Mouse (Mus musculus) left cerebral cortex, postnatal 4 days (tissue): ENCODE measurements around the gene Golga2. TPM values are rescaled to one million over a fixed set of nuclear protein-coding genes. Genes with fewer than 3 reads are reported as not detected.

Experiments used
- DNase-seq: peaks from one replicate; pipeline ENCODE4 v3.0.0-alpha.2; 2022
- intact Hi-C: fragments of 180-260 bp; cut with DNase I; formaldehyde crosslinking; loops from one replicate; pipeline ENCODE4 v1.15.1; 2025
- total RNA-seq, 2 experiments: library from RNA; stranded (reverse); gene quantifications; 2 replicates each; pipeline ENCODE4 v1.2.3; 2021

Golga2 gene
- total RNA-seq: 10 to 100 TPM; 75.6 to 81.7 TPM

- intact Hi-C loops: no loop called here
- DNase-seq: no peak
Observed at GRCm38 (mm10) chr2:32287334-32287840, at the start of gene Golga2. Gene Golga2, plus strand, starts transcription at chr2:32287384.

- no peak for DNase-seq
- intact Hi-C loops: no loop called here
Observed at GRCm38 (mm10) chr2:32237571-32237970, 49.6 kb upstream of the Golga2 start.

DNA sequence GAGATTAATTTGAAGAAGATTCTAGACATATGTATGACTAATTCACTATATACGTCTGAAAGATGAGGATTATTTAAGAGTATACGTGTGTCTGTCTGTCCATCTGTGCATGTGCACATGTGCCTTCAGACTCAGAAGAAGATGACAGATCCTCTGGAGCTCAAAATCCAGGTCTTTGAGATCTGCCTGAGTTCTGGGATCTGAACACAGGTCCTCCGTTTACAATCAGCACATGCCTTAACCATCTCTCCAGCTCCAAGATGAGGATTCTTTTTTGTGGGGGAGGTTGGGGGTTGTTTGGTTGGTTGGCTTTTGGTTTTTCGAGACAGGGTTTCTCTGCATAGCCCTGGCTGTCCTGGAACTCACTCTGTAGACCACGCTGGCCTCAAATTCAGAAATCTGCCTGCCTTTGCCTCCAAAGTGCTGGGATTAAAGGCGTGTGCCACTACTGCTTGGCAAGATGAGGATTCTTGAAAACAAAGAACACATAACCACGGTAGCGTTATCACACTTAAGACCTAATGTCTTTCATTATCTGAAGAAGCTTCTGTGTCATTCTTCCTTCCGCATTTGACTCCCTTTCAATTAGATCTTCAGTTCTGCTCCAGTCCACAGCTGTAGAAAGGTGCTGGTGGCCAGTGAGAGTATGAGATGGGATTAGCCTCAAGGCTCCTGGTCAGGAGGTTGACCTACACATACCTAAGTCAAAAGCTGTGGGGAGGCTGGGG, 48.3 kb upstream of the Golga2 start:
- intact Hi-C loops: no loop called here
- DNase-seq: no peak

GRCm38 (mm10) chr2:32240591-32240990, 46.6 kb upstream of the Golga2 start:
- DNase-seq: no peak
- intact Hi-C loops: no loop called here

DNA sequence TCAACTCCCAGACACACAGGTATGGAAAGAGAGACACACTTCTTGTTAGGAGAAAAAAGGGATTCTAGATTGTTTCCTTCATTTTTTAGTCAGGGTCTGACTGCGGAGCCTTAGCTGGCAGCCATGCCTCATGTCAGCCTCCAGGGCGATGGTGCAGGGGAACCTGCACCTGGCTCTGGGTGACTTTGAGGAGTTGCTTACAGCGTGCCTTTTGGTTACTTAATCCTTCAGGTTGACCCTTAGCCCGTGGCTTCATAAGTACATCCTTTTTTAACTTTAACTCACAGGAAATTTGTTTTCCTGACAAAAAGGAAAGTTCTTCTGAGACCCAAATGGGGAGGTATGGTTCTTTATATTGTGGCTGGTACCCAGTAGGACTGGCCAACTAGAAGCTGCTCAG, 44.2 kb upstream of the Golga2 start:
- no peak for DNase-seq
- intact Hi-C loops: no loop called here

GRCm38 (mm10) chr2:32246741-32247140, 40.4 kb upstream of the Golga2 start:
- intact Hi-C loops: no loop called here

GRCm38 (mm10) chr2:32248377-32249361, 38.5 kb upstream of the Golga2 start:
- no peak for DNase-seq
- intact Hi-C loops: no loop called here

More at GRCm38 (mm10) chr2:32246741-32247140, 40.4 kb upstream of the Golga2 start:
- DNase-seq: no peak

GRCm38 (mm10) chr2:32251791-32252527, 35.2 kb upstream of the Golga2 start:
- no peak for DNase-seq
- intact Hi-C loops: no loop called here

GRCm38 (mm10) chr2:32252658-32253057, 34.5 kb upstream of the Golga2 start:
- intact Hi-C loops: no loop called here
- DNase-seq: no peak

DNA sequence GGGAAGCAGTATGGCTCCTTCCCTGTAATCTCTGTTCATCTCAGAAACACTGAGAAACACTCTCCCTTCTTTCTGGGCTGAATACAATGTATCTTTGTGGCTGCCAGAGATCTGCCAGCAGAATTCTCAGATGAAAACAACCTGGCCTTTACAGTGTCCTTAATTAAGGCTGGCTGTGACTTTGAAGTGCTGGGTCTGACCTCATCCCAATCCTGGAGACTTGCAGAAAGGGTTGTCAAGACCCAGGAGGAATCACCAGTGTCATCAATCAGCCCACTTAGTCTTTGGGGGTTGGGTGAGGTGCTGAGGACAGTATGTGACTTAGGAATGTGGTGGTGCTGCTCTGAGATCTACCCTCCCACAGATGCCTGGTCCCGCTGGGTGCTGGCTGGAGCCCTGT, 33.8 kb upstream of the Golga2 start:
- DNase-seq: no peak
- intact Hi-C loops: no loop called here

- intact Hi-C loops: no loop called here
- no peak for DNase-seq
Observed at GRCm38 (mm10) chr2:32254563-32254962, 32.6 kb upstream of the Golga2 start.

GRCm38 (mm10) chr2:32256273-32256672, 30.9 kb upstream of the Golga2 start:
- intact Hi-C loops: no loop called here
- DNase-seq: no peak

GRCm38 (mm10) chr2:32258887-32259533, 28.2 kb upstream of the Golga2 start:
- intact Hi-C loops: no loop called here
- DNase-seq: no peak

DNA sequence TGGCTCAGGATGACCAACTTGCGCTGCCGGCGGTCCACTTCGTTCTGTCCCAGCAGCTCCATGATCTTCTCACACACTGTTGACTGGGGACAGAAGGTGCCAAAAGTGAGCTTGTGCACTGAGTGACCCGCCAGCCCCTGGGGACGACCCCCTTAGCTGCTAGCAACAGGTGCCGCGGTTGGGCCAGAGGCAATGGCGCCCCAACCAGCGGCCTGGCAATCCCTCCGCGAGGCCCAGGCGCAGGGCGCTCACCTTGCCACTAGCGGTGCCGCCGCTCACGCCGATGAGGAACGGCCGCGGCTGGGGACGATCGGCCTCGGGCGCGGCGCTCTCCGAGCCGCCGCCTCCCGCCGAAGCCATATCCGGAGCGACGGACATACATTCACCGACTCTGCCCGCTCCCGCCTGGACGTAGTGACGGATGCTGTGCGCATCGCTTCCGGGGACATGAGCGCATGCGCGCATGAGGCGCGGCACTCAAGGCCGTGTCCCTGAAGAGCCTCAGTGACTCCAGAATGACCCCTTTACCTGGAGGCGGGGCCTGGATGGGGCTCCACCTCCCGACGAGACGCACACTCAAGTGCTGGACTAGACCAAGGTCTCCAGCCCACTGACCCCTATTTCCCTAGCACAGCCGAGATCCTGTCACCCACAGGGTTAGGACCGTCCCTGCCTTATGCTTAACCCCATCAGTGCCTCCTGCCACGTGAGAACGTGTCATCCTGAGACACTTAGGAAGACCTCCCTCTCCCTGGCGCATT, 27.3 kb upstream of the Golga2 start, which contains the start of gene Uck1:
Uck1 (minus strand) TSS at position 503 of the 761 bp plus-strand sequence.
- DNase-seq: peak; percentile 86
- intact Hi-C loops: no loop called here

DNA sequence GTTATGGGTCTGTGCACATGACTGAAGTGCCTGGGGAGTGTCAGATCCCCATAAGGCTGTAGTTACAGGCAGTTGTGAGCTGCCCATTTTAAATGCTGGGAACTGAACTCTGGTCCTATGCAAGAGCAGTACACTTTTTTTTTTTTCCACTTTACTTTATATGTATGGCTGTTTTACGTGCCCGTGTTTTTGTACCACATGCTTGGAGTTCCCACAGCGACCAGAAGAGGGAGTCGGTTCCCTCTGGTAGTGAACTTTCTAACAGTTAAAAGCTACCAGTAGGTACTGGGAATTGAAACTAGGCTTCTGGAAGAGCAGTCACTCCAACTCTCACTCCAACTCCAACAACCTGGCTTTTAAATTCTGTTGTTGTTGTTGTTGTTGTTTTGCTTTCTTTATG, 26.5 kb upstream of the Golga2 start:
- intact Hi-C loops: no loop called here
- peak; percentile 38 for DNase-seq

DNA sequence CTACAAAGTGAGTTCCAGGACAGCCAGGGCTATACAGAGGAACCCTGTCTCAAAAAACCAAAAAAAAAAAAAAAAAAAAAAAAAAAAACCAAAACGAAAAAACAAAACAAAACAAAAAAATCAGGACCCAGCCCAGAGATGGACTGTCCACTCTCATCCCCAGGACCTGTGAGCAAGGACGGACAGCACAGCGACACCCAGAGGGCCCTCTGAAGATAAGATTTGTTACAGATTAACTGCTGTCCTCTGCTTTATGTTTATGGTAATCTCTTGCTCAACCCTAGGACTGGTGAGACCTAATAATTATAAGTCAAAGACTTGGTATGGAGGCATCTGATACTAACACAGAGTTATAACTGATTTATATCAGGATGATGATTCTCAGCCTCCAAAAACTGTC, 11.4 kb upstream of the Golga2 start:
- no peak for DNase-seq
- intact Hi-C loops: no loop called here

GRCm38 (mm10) chr2:32282289-32282688, 4.9 kb upstream of the Golga2 start:
- no peak for DNase-seq
- intact Hi-C loops: no loop called here

DNA sequence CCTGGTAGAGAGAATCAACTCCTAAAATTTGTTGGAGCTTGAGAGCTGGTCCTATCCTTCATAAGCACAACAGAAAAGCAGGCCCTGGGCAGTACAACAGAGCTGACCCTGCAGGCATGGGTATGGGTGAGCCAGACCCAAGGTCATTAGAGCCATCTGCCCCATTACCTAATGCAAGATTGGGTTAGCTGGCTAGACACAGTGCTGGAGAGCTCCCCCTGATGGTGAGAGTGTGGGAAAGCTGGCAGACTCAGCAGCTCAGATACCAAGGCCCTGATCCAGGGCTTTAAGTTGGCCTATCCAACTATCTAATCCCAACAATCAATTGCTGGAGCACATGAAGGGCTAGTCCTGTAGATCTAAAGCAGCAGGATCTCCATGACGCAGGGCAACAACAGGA, 4.5 kb upstream of the Golga2 start:
- peak; percentile 47 for DNase-seq
- intact Hi-C loops: no loop called here

GRCm38 (mm10) chr2:32283986-32284385, 3.2 kb upstream of the Golga2 start:
- intact Hi-C loops: no loop called here
- no peak for DNase-seq
